Mouse (Mus musculus): ENCODE data around the gene Tmcc3.

Gene Tmcc3

DNA sequence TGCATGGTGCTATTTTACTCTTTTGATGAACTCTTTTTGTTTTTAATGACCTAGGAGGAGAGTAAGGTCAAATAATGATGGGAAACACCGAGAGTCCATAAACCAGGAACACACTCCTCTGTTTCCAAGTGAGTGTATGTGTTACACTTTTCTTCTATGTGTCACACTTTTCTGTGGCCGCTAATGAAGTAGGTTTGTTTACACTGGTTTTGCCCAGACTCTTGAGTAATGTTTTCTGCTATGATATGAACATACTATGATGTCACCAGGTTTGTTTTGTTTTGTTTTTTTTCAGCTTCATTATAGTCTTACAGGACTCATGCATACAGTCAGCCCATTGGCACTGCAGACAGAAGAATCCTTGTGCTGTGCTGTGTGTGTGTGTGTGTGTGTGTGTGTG lies 243.6 kb downstream of the Tmcc3 start:
- DNase-seq: no peak

DNA sequence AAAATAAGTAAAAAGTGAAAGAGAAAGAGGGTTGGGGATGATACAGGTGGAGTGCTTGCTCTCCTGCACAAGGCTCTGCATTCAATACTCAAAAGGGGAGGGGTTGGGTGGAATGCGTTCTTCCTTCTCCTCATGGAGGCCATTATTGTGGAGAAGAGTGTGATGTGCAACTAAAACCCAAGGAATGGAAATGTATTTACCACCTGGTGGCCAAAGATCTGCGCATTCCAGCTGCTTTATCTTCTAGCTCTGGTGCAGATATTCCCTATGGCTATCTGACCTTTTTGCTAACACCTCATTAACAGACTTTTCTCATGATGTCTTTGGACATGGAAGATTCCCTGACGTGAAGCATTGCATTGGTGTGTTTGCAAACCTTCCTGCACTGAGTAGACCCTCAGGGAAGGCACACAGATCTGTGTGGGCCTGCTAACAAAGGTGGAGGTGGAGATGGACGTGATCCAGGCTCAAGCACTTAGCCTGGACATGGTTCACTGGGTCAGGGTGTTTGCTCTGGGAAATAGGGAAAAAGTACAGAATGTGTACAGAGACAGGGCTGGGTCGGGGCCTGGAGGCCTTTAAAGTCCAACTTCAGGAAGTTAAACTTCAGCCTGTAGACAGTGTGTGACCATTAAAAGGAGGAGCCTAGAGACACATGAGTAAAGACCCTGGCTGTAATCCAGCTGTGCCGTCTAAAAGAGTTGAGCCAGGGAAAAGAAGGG lies 245.8 kb downstream of the Tmcc3 start:
- DNase-seq: peak; percentile 85 to 92

DNA sequence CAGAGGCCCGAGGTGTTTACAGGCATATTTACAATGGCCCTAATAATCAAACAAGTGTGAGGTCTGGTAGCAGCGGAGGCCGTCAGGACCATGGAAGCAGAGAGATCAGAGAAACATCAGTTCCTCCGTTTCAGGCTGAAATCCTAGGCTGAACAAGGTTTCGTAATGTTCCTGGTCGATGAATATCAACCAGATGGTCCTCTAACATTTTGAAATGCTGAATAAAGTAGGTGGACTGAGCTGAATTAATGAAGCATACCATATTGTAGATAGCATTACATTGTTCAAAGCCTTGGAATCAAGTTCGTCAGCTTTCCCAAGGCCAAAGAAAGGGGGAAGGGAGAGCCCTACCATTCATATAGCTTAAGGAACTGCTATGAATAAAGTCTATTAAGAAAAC lies 247.1 kb downstream of the Tmcc3 start:
- no peak for DNase-seq

DNA sequence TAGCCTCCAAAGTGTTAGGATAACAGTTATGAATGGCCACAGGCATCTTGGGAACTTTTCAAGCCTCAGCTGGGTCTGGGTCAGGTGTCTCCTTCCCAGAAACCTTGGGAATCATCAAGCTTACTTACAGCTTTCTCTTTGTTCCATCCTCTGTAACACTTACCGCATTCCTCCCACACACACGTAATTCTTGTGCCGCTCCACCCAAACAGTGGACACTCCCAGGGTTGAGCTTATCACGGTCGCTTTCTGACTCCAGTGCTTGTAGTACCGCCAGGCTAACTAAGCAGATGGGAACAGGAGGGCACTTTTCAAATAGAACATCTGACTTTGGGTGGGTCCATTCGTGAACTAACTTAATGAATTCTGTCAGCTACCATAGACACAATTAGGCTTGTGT lies 249.6 kb downstream of the Tmcc3 start:
- no peak for DNase-seq

GRCm38 (mm10) chr10:94562188-94562587 lies 250.4 kb downstream of the Tmcc3 start:
- DNase-seq: no peak

- DNase-seq: no peak
These were observed 251.2 kb downstream of the Tmcc3 start for GRCm38 (mm10) chr10:94562991-94563390.

- no peak for DNase-seq
These were observed 253.9 kb downstream of the Tmcc3 start for GRCm38 (mm10) chr10:94565410-94566221.

- DNase-seq: no peak
These were observed 254.6 kb downstream of the Tmcc3 start for GRCm38 (mm10) chr10:94566222-94566868.

GRCm38 (mm10) chr10:94567251-94567650 lies 255.5 kb downstream of the Tmcc3 start:
- no peak for DNase-seq

DNA sequence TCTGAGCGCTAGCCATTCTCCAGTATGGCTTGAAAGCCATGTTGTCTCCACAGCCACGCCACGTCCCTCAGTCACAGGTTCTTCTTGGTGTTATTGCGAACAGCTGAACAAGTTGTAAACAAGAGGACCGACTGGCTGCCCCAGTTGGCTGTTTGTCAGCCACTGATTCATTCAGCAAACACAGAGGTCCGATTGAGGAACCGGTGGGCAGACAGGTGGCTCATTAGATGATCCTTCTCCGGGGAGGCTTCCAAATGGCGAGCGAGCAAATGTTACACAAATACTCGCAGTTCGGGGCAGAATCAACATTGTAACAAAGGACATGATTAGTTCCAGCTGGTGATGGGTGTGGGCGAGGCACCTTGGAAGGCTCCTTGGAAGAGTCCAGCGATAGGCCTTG lies 256.2 kb downstream of the Tmcc3 start:
- DNase-seq: no peak

- DNase-seq: no peak
These were observed 257.1 kb downstream of the Tmcc3 start for GRCm38 (mm10) chr10:94568867-94569266.

- DNase-seq: no peak
These were observed 258.0 kb downstream of the Tmcc3 start for GRCm38 (mm10) chr10:94569731-94570130.

GRCm38 (mm10) chr10:94571927-94572620 lies 260.3 kb downstream of the Tmcc3 start:
- DNase-seq: no peak

DNA sequence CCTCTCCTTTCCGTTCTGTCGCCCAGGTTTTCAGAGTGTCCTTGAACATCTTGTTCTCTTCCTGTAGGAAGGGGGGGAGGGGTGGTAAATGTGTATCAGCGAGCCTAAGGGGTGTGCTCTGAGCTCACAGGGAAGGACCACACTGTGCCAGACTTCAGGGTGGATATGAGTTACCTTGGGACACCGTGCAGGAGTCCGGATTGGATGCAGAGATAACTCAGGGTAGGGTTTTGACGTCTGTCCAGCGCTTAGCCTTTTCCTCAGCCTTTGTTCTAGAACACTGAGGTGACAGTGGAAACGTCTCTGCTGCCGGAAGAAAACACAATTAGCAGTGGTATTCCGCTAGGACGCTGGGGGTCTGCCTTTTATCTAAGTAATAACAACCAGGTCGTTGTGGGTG lies 261.0 kb downstream of the Tmcc3 start:
- DNase-seq: no peak

GRCm38 (mm10) chr10:94574451-94575333 lies 262.9 kb downstream of the Tmcc3 start:
- DNase-seq: peak in 1 of 2 experiments; percentile 40

- peak in 1 of 2 experiments; percentile 29 for DNase-seq
These were observed 264.2 kb downstream of the Tmcc3 start for GRCm38 (mm10) chr10:94575958-94576357.

DNA sequence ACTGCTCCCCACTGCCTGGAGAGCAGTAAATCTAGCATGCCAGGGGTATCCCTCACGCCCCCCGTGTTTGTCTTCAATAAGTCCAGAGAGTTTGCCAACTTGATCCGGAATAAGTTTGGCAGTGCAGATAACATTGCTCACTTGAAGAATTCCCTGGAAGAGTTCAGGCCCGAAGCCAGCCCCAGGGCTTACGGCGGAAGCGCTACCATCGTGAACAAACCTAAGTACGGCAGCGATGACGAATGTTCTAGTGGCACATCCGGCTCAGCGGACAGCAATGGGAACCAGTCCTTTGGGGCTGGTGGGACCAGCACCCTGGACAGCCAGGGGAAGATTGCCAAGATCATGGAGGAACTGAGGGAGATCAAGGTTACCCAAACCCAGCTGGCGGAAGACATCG lies 267.1 kb downstream of the Tmcc3 start:
- DNase-seq: no peak

- DNase-seq: no peak
These were observed 269.6 kb downstream of the Tmcc3 start for GRCm38 (mm10) chr10:94581384-94581783.

GRCm38 (mm10) chr10:94583714-94584113 lies 272.0 kb downstream of the Tmcc3 start:
- no peak for DNase-seq

DNA sequence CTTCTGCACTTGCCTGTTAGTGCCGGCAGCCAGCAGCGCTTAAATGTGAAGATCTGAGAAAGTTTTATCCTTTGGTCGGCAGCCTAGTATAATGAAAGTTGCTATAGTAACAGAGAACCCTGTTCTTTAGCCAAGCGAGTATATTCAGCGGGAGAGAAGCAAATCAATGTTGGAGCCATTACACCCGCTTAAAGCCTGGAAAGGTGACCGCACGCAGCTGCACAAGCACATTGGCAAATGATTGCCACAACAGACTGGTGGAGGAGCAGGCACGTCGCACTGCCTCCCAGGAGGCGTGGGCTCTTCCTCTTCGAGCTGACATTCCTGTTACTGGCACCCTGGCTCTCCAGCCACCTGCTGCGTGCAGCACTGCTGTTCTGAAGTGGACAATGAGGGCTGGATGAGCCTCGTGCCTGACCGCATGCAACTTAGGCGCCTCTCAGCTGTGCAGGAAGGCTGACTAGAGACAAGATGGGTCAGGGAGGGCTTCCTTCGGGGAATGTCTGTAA lies 273.2 kb downstream of the Tmcc3 start:
- DNase-seq: peak; percentile 25 to 39

- DNase-seq: no peak
These were observed 274.1 kb downstream of the Tmcc3 start for GRCm38 (mm10) chr10:94585819-94586218.

GRCm38 (mm10) chr10:94588976-94589375 lies 277.2 kb downstream of the Tmcc3 start:
- no peak for DNase-seq
